Mouse (Mus musculus) midbrain, embryonic 11.5 days (tissue): ENCODE measurements around the gene Pdzd2. TPM values are rescaled to one million over a fixed set of nuclear protein-coding genes. Genes with fewer than 3 reads are reported as not detected.

Experiments used
- ATAC-seq: fragments of 200-750 bp; cut with Nextera tagmentation; 2 replicates; pipeline ENCODE4 v1.8.0; 2017; ENCODE audit warnings: moderate TSS enrichment, moderate library complexity; ENCODE audit not compliant: low FRiP score
- DNase-seq: peaks from one replicate; pipeline ENCODE4 v3.0.0; 2015; ENCODE audit warnings: low spot score; ENCODE audit errors: missing footprints
- H3K27ac ChIP-seq: fragments of 300-500 bp; sonication (generic); 2 replicates; pipeline ENCODE4 v1.5.1; 2014; ENCODE audit warnings: low read depth, low read length
- H3K27me3 ChIP-seq: fragments of 300-500 bp; sonication (generic); 2 replicates; pipeline ENCODE4 v1.6.1; 2014; ENCODE audit warnings: mild to moderate bottlenecking, low read length, moderate library complexity, mixed read lengths; ENCODE audit not compliant: control insufficient read depth, insufficient read depth
- H3K36me3 ChIP-seq: fragments of 300-500 bp; sonication (generic); 2 replicates; pipeline ENCODE4 v1.6.1; 2014; ENCODE audit warnings: mild to moderate bottlenecking, low read length, moderate library complexity, mixed read lengths; ENCODE audit not compliant: control insufficient read depth, insufficient read depth
- H3K4me1 ChIP-seq: fragments of 300-500 bp; sonication (generic); 2 replicates; pipeline ENCODE4 v1.6.1; 2014; ENCODE audit warnings: low read length; ENCODE audit not compliant: control insufficient read depth, insufficient read depth
- H3K4me2 ChIP-seq: fragments of 300-500 bp; sonication (generic); 2 replicates; pipeline ENCODE4 v1.6.1; 2014; ENCODE audit warnings: mild to moderate bottlenecking, moderate library complexity
- H3K4me3 ChIP-seq: fragments of 300-500 bp; sonication (generic); 2 replicates; pipeline ENCODE4 v1.5.1; 2014; ENCODE audit warnings: low read depth, low read length
- H3K9ac ChIP-seq: fragments of 300-500 bp; sonication (generic); 2 replicates; pipeline ENCODE4 v1.6.1; 2014; ENCODE audit warnings: low read length
- H3K9me3 ChIP-seq: fragments of 300-500 bp; sonication (generic); 2 replicates; pipeline ENCODE4 v1.6.1; 2016; ENCODE audit warnings: low read length; ENCODE audit not compliant: control insufficient read depth
- WGBS: fragments of 180-500 bp; shearing (Covaris S2); extraction: QIAGEN DNeasy Blood & Tissue Kit; methylation state at CpG from one replicate; pipeline ENCODE4 v1.1.7; 2014; 5-methylcytosine and 5-hydroxymethylcytosine counted together
- polyA plus RNA-seq: library from polyadenylated mRNA; unstranded; fragments of >200 nt; fragmentation: Nextera tagmentation; extraction: Ambion mirVana; gene quantifications from 2 replicates; pipeline ENCODE4 v1.2.1, GENCODE M21; 2014

Pdzd2 gene
- polyA plus RNA-seq, 1 experiment from 2014 or later = 5.2 TPM

GRCm38 (mm10) chr15:12550376-12550775 lies 189.3 kb downstream of the Pdzd2 start:
- ATAC-seq = no peak
- DNase-seq = peak; percentile 81
- H3K27ac ChIP-seq = no peak overlapping the region
- no peak overlapping the region for H3K4me2 ChIP-seq
- H3K4me3 ChIP-seq = no peak overlapping the region
- H3K9me3 ChIP-seq = no peaks in the 10 kb centered on the region
- H3K4me1 ChIP-seq = peaks cover 18% of the 10 kb centered on the region; the same call in 1 of the 2 replicates
- H3K36me3 ChIP-seq = no peaks in the 10 kb centered on the region
- H3K27me3 ChIP-seq = no peaks in the 10 kb centered on the region
- 37% methylated on average over 9 of the region's 9 CpGs for WGBS
- no peak overlapping the region for H3K9ac ChIP-seq

DNA sequence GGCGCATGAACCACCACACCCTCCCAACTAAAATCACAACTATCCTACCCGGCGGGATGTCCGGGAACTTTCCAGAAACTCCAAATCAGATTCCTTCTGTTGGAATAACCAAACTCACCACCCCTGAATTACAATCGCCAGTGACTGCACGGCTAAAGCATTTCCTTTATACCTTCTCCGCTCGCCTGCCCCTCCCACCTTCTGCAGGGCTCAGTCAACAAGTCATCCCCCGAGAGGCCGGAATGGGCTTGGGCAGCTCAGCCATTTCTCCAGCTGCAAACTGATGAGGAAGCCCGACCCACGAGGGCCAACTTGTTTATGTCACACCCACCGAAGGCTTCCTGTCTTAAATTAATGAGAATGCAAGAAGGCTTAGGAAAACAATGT lies 189.8 kb downstream of the Pdzd2 start:
- peak overlapping the region; percentile 61 for H3K9ac ChIP-seq
- H3K27me3 ChIP-seq = no peaks in the 10 kb centered on the region; the same call in 1 of the 2 replicates
- peak; percentile 60 for ATAC-seq
- WGBS = 1% methylated on average over 13 of the region's 13 CpGs
- H3K9me3 ChIP-seq = no peaks in the 10 kb centered on the region
- peak overlapping the region; percentile 97 for H3K4me2 ChIP-seq
- H3K27ac ChIP-seq = no peak overlapping the region
- peak overlapping the region; percentile 44 for H3K4me3 ChIP-seq
- H3K4me1 ChIP-seq = peaks cover 18% of the 10 kb centered on the region; the same call in 1 of the 2 replicates
- no peaks in the 10 kb centered on the region for H3K36me3 ChIP-seq
- DNase-seq = peak; percentile 92

GRCm38 (mm10) chr15:12549271-12549918 lies 190.3 kb downstream of the Pdzd2 start:
- H3K4me3 ChIP-seq = peak overlapping the region; percentile 44
- H3K36me3 ChIP-seq = no peaks in the 10 kb centered on the region
- peak overlapping the region; percentile 61 for H3K9ac ChIP-seq
- no peaks in the 10 kb centered on the region for H3K9me3 ChIP-seq
- ATAC-seq = peak; percentile 80
- peak overlapping the region; percentile 97 for H3K4me2 ChIP-seq
- H3K27me3 ChIP-seq = no peaks in the 10 kb centered on the region; the same call in 1 of the 2 replicates
- H3K4me1 ChIP-seq = peaks cover 18% of the 10 kb centered on the region; the same call in 1 of the 2 replicates
- H3K27ac ChIP-seq = no peak overlapping the region
- under 1% methylated on average over 28 of the region's 28 CpGs for WGBS
- DNase-seq = peak; percentile 92

DNA sequence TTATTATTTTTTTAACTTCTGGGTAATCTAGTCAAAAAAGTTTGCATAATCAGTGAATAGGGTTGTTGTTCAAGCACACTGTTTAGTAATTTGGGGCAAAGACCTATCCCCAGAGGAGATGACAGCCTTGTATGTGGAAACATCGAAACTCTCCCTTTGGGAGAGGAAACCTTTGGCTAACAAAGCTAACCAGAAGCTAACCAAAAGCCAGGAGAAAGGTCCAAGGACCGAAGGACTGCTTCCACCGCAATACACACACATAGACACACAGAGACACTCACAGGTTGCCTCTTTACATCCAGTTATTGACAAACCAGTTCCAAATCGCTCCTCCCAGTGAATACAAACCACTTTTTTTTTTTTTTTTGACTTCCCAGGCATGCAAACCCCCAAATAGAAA lies 191.0 kb downstream of the Pdzd2 start:
- H3K4me3 ChIP-seq = peak overlapping the region; percentile 44
- ATAC-seq = no peak
- no peak overlapping the region for H3K27ac ChIP-seq

GRCm38 (mm10) chr15:12547640-12548405 lies 191.9 kb downstream of the Pdzd2 start:
- peaks cover 20% of the 10 kb centered on the region; the same call in 1 of the 2 replicates for H3K4me1 ChIP-seq
- H3K9me3 ChIP-seq = no peaks in the 10 kb centered on the region
- ATAC-seq = no peak
- no peak overlapping the region for H3K27ac ChIP-seq
- WGBS = 72% methylated on average over 5 of the region's 5 CpGs
- H3K4me2 ChIP-seq = no peak overlapping the region
- DNase-seq = peak; percentile 78
- no peak overlapping the region for H3K9ac ChIP-seq
- H3K27me3 ChIP-seq = no peaks in the 10 kb centered on the region; the same call in 1 of the 2 replicates
- H3K36me3 ChIP-seq = no peaks in the 10 kb centered on the region
- H3K4me3 ChIP-seq = no peak overlapping the region

More for the DNA sequence above, 191.0 kb downstream of the Pdzd2 start:
- Histone ChIP-seq H3K9me3 (no peaks in the 10 kb centered on the region), H3K4me1 (peaks cover 20% of the 10 kb centered on the region; the same call in 1 of the 2 replicates), H3K27me3 (no peaks in the 10 kb centered on the region; the same call in 1 of the 2 replicates), H3K36me3 (no peaks in the 10 kb centered on the region), H3K9ac (peak overlapping the region; percentile 61; the same call in 1 of the 2 replicates), H3K4me2 (peak overlapping the region; percentile 97)
- DNase-seq = peak; percentile 87
- WGBS = 39% methylated on average over 4 of the region's 4 CpGs

DNA sequence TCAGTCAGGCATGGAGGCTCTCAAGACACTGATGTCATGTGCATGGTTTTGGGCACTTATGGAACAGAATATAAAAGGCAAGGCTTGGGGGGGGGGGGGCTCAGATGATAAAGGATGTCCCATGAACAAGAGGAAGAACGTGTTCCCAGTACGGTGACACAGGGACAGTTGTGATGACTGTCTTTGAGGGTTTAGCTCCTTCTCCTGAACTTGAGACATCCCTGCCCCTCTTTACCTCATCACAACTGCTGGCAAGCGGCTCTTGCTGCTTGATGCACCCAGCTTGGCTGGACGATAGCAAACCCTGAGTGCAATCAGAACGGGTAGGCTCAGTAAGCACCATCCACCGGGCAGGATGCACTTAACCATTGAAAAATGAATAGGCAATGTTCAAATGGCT lies 192.9 kb downstream of the Pdzd2 start:
- H3K27ac ChIP-seq = no peak overlapping the region
- ATAC-seq (no peak), DNase-seq (no peak)
- no peaks in the 10 kb centered on the region for H3K9me3 ChIP-seq
- 85% methylated on average over 6 of the region's 6 CpGs for WGBS
- H3K4me2 ChIP-seq = no peak overlapping the region
- no peaks in the 10 kb centered on the region for H3K36me3 ChIP-seq
- peaks cover 20% of the 10 kb centered on the region; the same call in 1 of the 2 replicates for H3K4me1 ChIP-seq
- no peaks in the 10 kb centered on the region; the same call in 1 of the 2 replicates for H3K27me3 ChIP-seq
- no peak overlapping the region for H3K9ac ChIP-seq
- H3K4me3 ChIP-seq = no peak overlapping the region

- H3K9me3 ChIP-seq = no peaks in the 10 kb centered on the region
- no peak overlapping the region for H3K9ac ChIP-seq
- no peaks in the 10 kb centered on the region; the same call in 1 of the 2 replicates for H3K27me3 ChIP-seq
- H3K36me3 ChIP-seq = no peaks in the 10 kb centered on the region
- WGBS = 73% methylated on average over 6 of the region's 6 CpGs
- ATAC-seq (no peak), DNase-seq (no peak)
- H3K4me1 ChIP-seq = peaks cover 20% of the 10 kb centered on the region; the same call in 1 of the 2 replicates
- H3K4me2 ChIP-seq = no peak overlapping the region
- no peak overlapping the region for H3K4me3 ChIP-seq
- H3K27ac ChIP-seq = no peak overlapping the region
Observed at GRCm38 (mm10) chr15:12545671-12546070, 194.1 kb downstream of the Pdzd2 start.

- H3K4me1 ChIP-seq = peaks cover 20% of the 10 kb centered on the region; the same call in 1 of the 2 replicates
- no peaks in the 10 kb centered on the region for H3K9me3 ChIP-seq
- no peaks in the 10 kb centered on the region; the same call in 1 of the 2 replicates for H3K27me3 ChIP-seq
- no peak for ATAC-seq
- H3K4me3 ChIP-seq = no peak overlapping the region
- no peaks in the 10 kb centered on the region for H3K36me3 ChIP-seq
- no peak for DNase-seq
- H3K27ac ChIP-seq = no peak overlapping the region
- no peak overlapping the region for H3K9ac ChIP-seq
- 72% methylated on average over 3 of the region's 3 CpGs for WGBS
- no peak overlapping the region for H3K4me2 ChIP-seq
Observed at GRCm38 (mm10) chr15:12545220-12545619, 194.5 kb downstream of the Pdzd2 start.
